Mouse (Mus musculus): ENCODE measurements around the gene Gcnt3.

Gene Gcnt3

DNA sequence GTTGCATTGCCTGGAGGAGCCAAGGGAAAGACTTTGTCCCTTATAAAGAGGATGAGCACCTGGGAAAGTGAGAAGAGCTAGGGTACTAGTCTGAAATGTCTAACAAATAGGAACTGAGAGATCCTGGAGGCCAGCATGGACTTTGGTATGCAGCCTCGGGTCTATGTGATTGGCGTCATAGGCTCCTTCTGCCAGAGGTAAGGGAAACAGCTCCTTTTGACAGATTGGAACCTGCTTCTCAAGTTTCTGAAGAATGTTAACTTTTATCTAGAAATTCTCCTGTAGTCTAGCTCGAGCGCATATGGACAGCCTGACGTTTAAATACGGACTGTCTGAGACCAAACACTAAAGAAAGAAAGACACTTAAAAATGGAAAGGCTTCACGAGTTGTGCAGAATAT lies at the start of gene Gcnt3:
Gene Gcnt3 (minus strand): TSS at position 101 of the 400 bp plus-strand sequence.
- DNase-seq, result no peak

DNA sequence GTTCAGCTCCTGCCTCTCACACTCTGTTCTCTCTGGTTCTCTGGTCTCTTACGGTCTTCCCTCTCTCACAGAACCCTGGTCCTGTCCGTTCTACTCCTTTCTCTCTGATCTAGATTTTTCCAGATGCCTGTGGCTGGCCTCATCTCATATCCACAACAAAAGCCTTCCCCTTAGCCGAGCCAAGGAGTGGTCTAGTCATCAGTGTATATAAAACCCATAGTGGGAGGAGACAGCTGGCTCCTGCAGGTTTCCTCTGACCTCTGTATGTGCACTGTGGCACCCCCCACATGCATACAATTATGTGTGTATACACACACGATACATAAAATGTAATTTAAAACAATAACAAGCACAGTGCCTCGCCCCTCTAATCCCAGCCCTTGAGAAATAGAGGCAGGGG lies 49.5 kb upstream of the Gcnt3 start:
- no peak for DNase-seq

GRCm38 (mm10) chr9:70086091-70086490 lies 48.2 kb upstream of the Gcnt3 start:
- no peak for DNase-seq

DNA sequence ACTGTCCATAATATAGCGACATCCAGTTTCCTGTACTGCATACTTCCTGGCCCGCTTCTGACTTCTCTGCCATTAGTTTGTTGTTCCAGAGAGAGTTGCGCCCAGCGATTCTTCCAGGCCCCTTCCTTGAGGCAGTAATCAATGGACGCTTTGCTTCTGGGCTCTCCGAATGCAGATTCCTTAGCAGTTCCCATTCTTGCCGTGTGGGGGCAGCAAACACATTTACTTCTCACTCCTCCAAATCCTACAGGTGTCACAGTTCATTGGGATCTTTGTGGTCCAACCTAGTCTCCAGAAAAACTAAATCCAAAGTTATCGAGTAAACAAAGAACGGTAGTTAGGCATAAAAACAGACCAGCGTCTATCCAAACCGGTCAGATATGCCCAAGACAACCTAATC lies 46.2 kb upstream of the Gcnt3 start:
- peak; percentile 65 for DNase-seq

DNA sequence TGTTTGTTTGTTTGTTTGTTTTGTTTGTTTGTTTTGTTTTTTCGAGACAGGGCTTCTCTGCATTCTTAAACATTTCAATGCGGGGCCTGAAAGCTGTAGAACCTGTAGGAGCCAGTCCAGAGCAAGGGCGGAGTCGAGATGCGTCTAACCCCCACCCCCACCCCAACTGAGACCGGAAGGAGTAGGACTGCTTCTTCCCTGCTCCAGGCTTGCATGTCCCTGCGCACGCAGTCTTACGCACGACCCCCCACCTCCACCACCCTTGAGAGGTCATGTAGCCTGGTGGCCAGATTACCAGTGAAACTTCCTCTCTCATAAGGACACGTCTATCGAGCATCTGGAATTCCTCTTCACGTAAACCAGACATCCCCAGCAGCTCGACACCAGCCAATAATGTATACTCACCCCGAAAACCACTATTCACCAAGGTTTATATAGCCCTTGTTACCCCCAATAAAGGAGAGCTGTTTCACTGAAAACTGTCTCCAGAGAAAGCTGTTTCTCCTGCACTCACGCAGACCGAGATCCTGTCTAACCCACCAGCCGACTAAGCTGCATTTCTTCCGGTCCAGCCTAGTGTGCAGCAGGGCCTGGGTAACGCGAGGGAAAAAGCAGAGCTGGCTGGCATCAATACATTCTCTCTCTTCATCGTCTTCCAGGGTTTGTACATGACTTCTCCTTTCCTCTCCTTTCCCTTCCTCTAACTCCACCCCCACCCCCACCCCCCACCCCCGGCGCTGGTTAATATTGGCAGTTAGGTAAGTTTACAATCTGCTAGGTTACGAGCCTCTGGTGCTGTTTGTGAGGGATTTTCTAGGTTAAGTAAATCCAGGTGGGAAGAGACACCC lies 44.7 kb upstream of the Gcnt3 start:
- no peak for DNase-seq

GRCm38 (mm10) chr9:70081767-70082166 lies 43.9 kb upstream of the Gcnt3 start:
- DNase-seq, result no peak

DNA sequence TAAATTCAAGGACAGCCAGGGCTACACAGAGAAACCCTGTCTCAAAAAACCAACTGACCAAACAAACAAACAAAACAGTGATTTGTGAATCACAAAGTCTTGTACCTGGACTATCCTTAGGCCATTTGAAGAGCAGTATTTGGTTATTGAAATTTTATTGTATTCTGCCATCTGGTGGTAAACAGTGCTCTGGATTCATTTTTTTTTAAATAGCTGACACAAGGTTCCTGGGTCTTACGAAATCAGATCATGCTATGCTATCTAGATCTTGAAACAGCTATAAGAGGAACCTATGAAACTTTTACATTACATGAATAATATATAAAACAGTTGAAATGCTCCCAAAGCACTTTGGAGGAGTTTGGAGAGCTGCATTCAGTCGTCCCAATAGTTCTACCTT lies 43.1 kb upstream of the Gcnt3 start:
- DNase-seq, result no peak

DNA sequence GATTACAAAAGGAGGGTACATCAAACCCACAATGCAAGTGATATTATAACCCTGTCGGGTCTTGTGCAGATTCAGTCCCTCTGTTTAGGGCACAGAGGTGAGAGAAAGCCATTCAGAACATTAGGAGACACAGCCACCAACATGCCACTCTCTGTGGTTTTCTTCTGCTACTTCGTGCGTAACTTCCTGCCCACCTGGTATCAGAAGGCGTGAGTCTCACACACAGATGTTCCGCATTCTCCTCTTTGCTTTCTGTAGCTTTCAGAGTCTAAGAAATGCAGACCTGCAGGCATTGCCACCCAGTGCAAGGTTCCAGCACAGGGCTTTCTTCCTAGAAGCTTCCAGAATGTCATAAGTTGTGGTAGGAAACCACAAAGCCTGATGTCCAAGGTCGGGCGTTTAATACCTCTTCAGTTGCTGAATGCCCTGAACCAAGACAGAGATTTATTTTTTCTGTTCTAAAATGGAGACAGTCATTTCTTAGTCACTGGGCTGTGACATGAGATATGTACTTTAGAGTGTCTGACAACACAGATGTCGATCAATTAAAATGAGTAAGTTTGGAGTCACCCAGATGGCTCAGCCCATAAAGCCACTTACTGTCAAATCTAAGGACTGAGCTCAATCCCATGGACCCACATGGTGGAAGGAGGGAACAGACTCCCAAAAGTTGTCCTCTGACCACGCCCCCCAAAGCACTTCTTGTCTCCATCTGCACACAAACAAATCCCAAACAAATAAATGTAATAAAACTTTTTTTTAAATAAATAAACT lies 42.3 kb upstream of the Gcnt3 start:
- DNase-seq, result no peak

GRCm38 (mm10) chr9:70078034-70078433 lies 40.1 kb upstream of the Gcnt3 start:
- DNase-seq, result no peak

DNA sequence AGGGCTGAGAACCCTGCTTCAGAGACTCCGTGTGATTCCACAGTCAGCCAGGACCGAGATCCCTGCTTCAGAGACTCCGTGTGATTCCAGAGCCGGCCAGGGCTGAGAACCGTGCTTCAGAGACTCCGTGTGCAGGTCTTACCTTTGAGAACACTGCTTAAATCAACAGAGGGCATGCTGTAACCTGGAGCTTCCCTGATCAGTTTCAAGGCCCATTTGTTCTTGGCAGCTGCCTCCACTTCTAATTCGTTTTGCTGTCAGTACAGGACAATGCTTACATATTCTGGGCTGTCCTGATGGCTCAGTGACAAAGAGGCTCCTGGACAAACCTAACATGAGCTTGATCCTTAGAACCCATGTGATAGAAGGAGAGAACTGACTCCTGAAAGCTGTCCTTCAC lies 39.3 kb upstream of the Gcnt3 start:
- no peak for DNase-seq

DNA sequence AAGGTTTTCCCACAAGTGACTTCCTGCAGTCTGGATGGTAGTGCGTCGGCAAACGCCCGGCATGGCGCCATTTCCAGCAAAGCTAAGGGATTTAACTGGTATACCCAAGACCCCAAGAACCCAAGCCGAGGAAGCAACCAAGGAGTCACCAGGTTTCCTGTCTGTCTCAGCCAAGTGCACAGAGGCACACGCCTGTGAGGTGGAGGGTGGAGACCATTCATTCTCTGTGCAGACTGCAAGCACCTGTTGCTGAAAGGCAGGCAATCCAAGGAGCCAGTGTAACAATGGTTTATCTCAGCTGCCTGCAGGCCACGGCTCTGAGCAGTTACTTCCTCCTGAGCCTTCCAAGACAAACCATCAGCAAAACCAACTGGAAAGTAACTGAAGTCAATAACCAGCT lies 34.5 kb upstream of the Gcnt3 start:
- no peak for DNase-seq

GRCm38 (mm10) chr9:70069961-70070435 lies 32.1 kb upstream of the Gcnt3 start:
- no peak for DNase-seq

DNA sequence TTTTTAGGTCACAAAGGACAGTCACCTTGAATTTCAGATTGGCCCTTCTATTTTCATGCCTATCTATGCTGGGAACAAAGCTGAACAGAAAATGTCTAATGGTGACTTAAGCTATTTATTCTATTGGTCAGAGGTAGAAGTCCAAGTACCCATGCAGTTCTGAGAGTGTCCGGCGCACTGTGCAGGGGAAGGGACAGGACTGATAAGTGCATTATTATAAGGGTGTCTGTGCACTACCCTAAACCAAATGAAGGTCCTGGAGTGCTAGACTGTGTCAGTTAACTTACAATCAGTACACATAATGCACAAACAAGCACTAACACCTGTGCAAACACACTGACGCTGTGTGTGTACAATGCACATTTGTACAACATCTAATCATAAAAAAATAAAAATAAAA lies 29.6 kb upstream of the Gcnt3 start:
- no peak for DNase-seq

DNA sequence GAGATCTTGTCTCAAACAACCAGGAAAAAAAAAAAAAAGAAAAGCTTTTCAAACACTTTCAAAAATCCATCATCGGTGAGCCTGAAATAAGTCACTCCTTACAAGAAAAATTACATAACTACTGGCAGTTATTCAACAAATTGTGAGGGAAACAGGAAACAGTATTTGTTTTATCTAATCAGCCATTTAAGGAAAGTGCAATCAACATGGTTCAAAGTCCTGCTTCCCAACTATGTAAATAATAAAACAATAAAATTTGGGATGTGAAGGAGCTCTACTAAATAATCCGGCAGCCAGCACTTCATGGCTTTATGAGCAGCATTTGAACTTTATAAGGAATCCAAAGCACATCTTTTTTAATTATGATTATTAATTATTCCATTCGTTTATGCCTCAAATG lies 24.1 kb upstream of the Gcnt3 start:
- DNase-seq, result no peak

- DNase-seq, result no peak
Measured at GRCm38 (mm10) chr9:70053411-70053810, 15.5 kb upstream of the Gcnt3 start.

DNA sequence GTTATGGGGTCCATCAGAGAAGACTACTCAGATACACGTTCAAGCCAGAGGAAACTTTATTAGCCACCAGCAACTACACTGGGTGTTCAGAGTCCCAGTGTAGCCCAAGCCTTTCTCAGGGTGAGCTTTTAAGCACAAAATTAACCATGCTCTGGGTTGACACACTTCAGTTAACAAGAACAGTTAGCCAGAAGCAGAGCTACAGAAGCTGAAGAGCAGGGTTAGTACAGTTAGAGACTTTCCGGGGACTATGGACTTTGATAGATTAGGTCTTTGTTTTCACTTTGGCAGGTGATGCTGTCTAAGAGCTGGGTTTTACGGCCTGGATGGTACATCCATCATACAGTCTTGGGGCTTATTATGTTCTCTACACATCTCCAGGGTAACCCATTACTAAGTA lies 14.8 kb upstream of the Gcnt3 start:
- peak; percentile 12 for DNase-seq

DNA sequence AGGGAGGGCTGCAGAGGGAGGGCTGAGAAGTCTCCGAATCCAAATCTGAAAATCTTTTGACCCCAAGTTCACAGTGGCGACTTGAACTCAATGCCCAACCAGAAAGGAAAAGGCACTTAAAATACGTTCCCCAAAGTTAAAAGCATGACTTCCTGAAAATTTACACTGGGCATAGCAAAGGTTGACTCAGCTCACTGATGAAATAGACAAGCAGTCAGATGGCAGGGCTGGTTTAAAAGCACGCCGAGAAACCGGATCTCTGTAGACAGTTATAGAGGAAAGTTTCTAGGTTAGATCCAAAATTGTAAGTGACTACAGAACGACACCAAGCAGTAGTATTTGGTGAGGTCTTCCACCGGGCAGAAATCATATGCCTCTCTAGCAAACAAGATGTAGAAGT lies 12.0 kb upstream of the Gcnt3 start:
- no peak for DNase-seq

- DNase-seq, result no peak
Measured at GRCm38 (mm10) chr9:70049416-70049783, 11.5 kb upstream of the Gcnt3 start.

DNA sequence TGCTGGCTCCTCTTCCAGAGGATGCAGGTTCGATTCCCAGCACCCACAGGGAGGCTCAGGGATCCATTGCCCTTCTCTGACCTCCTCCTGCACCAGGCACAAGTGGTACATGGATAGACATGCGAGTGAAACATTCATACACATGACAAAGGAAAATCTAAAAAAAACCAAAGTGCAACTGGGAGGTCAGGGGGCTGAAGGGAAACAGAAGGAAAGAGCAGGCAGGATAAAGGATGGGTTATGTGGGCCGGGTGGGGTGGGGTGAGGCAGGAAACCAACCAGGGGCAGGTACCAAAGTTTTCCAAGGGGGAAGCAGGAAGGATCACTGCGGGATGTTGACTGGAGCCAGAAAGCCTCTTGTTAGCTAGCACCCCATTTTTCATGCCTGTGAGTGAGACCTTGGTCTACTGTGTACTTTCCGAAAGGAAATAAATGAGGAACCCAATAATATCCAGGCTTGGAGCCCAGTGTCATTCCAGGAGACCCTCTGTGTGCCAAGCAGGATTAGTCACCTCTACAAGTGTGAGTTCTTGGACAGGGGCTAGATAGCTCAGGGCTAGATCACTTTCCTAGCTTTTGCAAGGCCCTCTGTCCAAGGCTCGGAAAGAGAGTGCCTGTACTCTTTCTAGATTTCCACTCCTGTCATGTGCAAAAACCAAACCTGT lies 11.0 kb upstream of the Gcnt3 start:
- peak; percentile 24 for DNase-seq

DNA sequence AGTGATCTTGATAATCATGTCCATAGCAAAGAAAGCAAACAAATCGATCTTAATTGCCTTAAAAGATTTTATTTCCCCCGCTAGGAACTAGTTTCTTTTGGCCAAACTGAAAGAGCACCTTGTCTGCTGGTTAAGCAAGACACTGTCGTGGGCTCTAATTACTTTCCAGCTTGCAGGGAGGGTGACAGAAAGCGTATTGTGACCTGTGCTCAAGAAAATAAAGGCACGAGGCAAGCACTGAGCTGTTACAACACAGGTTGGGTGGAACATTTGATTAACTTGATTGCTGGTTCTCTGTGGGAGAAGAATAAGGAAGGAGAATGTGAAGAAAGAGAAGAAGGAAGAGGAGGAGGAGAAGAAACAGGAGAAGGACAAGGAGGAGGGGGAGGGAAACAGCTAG lies 10.4 kb upstream of the Gcnt3 start:
- DNase-seq, result no peak

DNA sequence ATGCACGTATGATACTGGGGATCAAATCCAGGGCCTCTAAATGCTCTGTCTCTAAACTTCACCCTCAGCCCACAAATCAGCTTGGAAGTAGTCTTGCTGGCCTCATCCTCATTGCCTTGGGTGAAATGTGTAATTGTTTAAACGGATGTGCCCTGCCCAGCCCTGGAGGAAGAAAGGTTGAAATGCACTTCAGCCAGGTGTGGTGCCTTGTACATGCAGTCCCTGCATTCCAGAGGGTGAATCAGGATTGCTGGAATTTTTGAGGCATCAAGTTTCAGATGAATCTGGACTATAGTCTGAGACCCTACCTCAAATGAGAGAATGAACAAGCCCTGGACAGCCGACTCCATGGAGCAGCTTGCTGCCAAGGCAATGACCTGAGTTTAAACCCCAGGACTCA lies 10.0 kb upstream of the Gcnt3 start:
- no peak for DNase-seq

DNA sequence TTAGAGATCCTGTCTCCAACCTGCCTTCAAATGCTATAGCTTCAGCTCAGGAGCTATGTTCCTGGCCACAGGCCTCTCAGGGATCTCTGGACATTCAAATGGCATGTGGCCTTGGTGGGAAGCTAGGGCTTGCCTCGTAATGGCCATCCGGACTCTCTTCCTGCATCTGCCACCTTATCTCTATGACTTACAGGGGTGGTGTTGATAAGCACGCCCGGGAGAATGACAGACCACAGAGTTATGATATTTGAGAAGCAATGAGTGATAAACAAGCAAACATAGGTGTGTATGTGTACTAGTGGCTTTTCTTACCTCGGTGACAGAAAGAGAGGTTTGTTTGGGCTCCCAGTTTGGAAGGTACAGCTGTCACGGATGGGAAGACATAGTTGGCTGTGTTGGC lies 8.4 kb upstream of the Gcnt3 start:
- no peak for DNase-seq

- no peak for DNase-seq
Measured at GRCm38 (mm10) chr9:70044865-70045264, 7.0 kb upstream of the Gcnt3 start.

- no peak for DNase-seq
Measured at GRCm38 (mm10) chr9:70042935-70043334, 5.0 kb upstream of the Gcnt3 start.

Data from kidney, postnatal 14 days (tissue).